Mouse (Mus musculus) hematopoietic stem cell, adult 5-6 weeks (primary cell): ENCODE measurements at regions not wholly inside any gene's neighbourhood (a gene's known extent, or its start where the extent isn't known, plus 50 kb on each side); places are given as distances from the start of the nearest gene placed in this dataset.
A peak's percentile ranks its signal among the peaks of the same experiment; 100 is the strongest.

Source experiments
- ATAC-seq, 2 experiments: fragments of 125-278 bp in 1 of 2; replicated peaks in 1 of 2; 2 replicates each; pipeline ENCODE4 v1.8.0; 2016 to 2017; ENCODE audit warnings: inconsistent platforms in 2 of 2, mild to moderate bottlenecking in 2 of 2, moderate number of reproducible peaks in 2 of 2, low read depth in 1 of 2, moderate TSS enrichment in 1 of 2; ENCODE audit not compliant: low FRiP score in 2 of 2, poor library complexity in 2 of 2, severe bottlenecking in 2 of 2, insufficient read depth in 1 of 2, low TSS enrichment in 1 of 2

DNA sequence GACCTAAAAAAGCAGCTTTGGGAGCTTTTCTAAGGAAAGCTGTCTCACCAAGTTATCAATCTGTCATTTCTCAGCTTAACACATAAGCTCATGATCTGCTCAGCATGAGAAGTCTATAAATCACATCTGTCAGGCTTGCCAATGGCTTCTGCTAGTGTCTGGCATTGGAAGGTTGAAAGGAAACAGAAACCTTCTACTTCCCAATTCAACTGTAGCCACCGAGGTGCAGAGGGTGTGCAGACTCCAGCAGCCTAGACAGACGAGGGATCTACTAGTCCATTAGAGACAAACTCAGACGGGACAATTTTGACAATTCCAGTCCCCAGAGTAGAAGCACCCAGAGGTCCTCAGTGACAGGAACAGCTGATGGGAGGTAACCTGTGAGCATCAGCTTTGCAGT is 103.0 kb downstream of the Nab1 start:
- peak; percentile 60 to 62; a peak in 2 of 4 replicates for ATAC-seq

DNA sequence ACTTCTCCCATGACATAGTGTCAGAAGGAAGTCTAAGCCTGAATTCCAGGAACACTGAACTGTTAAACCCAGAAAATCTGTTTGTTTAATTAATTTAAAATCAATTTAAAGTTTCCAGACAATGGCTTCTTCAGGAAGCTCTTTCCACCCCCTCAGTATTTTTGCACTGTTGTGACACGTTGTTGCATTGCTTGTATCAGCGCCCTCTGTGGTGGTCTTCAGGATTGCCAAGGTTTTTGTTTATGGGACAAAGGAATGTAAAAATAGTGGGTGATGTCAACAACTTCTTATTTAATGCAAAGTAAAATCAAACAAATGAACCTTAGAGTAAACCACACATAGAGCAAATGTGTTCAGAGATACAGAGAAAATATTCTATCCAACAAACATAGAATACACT is 107.5 kb downstream of the Nab1 start:
- no peak for ATAC-seq

- no peak for ATAC-seq
Observed at GRCm38 (mm10) chr1:52388836-52389235, 111.6 kb downstream of the Nab1 start.

- no peak for ATAC-seq
Observed at GRCm38 (mm10) chr1:52388118-52388517, 112.4 kb downstream of the Nab1 start.

DNA sequence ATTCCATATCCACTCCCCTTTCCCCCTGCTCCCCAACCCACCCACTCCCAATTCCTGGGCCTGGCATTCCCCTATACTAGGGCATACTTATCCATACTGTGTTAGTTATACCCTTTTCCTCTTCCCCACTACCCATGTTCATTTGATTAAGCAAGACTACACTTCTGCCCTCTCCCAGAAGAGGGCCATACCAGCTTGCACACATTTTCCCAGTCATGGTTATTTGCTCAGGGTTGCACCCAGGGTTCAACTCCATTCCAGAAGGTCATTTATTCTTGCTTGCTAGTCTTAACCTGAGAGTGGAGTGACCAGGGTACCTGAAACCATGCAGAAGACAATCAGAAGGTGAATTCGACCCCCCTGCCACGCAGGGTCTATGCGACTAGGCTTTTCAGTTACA is 113.4 kb downstream of the Nab1 start:
- ATAC-seq, result no peak

GRCm38 (mm10) chr1:52375320-52375719 is 125.2 kb downstream of the Nab1 start:
- no peak for ATAC-seq

GRCm38 (mm10) chr1:52374666-52375065 is 125.8 kb downstream of the Nab1 start:
- no peak for ATAC-seq

GRCm38 (mm10) chr1:52373817-52374216 is 126.7 kb downstream of the Nab1 start:
- ATAC-seq, result no peak

DNA sequence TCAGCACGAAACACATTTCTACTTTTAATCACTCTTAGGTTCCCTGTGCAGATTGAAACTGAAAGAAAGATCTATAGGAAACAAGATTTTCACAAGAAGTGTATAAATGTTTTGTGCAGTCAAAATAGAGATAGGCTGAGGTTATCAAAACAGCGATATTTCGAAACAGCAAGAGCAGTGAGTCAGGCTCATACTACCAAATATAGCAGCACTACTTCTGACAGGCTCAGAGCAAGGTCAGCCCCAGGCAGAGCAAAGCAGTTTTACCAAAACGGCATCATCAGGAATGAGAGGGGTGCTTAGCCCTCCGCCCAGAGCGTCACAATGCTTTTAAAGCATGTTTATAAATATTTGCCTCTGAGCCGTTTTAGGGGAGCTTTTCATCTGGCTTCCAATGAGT is 133.4 kb upstream of the Gls start:
- ATAC-seq, result no peak

- ATAC-seq, result no peak
Observed at GRCm38 (mm10) chr1:52363625-52364024, 130.6 kb upstream of the Gls start.

GRCm38 (mm10) chr1:52362976-52363375 is 129.9 kb upstream of the Gls start:
- no peak for ATAC-seq

- no peak for ATAC-seq
Observed at GRCm38 (mm10) chr1:52354041-52354582, 121.1 kb upstream of the Gls start.

DNA sequence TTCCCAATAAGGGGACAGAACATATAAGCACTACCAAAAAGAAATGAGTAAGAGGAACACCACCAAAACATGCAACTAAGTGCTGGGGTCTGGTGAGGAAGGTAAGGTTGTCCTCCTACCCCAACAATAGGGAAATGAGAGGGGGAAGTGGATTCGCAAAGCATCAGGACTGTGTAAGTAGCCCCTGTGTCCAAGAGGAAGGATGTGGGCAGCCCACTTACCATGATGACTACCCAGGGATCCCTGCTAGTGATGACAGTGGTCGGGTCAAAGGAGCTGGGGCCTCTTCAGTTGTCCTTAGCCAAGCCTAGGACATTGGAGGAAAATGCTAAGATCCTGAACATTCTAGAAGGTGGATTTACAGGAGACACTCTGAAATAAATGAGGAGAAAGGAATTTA is 109.1 kb upstream of the Gls start:
- peak in 1 of 2 experiments; percentile 58; a peak in 1 of 4 replicates for ATAC-seq

DNA sequence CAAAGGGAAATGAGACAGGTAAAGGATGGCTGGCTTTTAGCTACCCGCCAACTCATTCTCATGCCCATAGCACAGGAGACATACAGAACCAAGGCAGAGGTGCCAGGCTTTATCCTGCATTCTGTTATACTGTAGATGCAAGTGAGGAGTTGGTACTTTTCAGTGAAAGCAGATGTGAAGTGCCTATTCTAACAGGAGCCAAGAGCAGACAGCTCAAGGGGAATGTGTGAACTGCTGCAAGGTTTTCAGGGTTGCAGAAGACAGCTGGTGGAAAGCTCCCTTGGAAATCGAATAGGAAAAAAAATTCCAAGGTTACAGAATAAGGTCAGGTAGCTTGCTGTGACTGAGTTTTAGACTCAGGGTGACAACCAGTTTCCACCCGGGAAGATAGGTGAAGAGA is 105.7 kb upstream of the Gls start:
- ATAC-seq, result no peak

DNA sequence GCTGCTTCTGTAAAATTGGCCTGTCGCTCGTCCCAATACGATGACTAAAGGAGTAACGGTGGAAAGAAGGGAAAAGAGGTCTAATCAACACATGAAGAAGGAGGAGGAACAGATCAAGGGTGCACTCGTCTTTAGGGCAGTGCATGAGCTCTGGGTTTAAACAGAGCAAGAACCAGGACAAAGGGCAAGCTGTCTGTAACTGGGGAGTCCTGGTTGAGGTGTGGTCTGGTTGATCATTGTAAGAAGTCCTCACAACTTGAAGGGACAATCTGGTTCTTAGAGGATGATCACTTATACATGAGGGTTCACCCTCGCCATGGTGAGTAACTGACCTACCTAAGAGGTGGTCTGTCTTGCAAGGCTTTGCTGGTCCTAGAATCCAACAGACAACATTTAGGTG is 105.2 kb upstream of the Gls start:
- no peak for ATAC-seq

DNA sequence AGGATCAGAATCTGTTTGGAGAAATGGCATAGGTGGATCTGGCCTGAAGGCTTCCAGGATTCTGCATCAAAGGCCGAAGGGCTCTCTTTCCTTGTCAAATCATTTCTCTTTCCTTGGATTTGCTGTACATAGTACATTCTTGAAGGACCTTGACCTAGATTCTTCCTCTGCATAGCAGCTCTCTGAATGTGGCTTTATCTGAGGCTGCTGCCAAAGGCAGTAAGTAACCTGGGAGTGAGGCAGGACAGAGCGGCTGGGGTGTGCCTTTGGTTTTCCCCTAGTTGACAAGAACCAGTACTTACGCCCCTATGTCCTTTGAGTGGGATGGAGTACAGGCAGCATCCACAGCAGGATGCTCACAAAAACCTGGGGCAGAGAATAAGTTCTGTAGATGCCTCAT is 103.7 kb upstream of the Gls start:
- ATAC-seq, result no peak

DNA sequence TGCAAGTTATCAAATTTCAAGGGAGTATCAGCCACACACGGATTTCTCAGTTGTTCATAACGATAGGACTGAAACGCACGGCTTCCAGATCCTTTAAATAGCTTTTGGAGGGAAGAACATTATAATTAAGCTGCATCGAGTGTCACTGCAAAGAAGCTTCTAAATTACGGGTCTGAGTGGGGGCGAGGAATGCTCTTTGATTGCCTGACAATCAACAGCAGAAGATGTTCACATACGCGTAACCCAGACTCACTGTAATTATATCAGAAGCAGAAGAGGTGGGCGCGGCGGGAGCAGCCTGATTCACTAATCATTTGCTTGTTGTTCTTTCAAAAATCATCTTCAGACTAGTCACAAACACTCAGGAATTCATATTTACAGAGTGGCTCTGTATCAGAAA is 99.0 kb upstream of the Gls start:
- ATAC-seq, result no peak

DNA sequence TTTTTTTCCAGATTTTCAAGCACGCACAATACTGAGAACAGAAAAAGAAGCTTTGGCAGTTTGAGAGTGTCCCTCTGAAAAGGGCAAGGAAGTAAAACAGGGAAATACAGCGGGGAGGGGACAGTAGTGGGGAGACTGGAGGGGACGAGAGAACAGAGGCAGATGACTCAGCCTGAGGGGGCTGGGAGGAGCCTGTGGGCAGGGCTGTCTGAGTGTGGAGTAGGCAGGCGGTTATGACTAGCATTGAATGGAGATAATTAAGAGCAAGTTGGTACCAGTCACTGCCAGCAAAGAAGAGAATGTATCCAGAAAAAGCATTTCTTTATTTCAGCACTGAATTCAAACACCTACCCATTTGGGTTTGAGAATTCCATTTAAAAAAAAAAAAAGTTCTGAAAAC is 98.4 kb upstream of the Gls start:
- ATAC-seq, result peak; percentile 74 to 83; a peak in 3 of 4 replicates

GRCm38 (mm10) chr1:52330496-52330895 is 97.5 kb upstream of the Gls start:
- ATAC-seq, result no peak

- ATAC-seq, result 0 out of 4 replicates have a peak, but pooled peaks of 1 of the 2 experiments have one; percentile 42
Observed at GRCm38 (mm10) chr1:52328507-52328906, 95.5 kb upstream of the Gls start.
